Mouse (Mus musculus) left cerebral cortex, adult 18-20 months (tissue): Measurements from ENCODE around the gene Ttll12. TPM values are rescaled to one million over a fixed set of nuclear protein-coding genes. Genes with fewer than 3 reads are reported as not detected.

Source experiments
- DNase-seq, 2 experiments: peaks; one replicate each; pipeline ENCODE4 v3.0.0; 2021 to 2022; ENCODE audit warnings: low spot score in 2 of 2, mixed read lengths in 1 of 2
- total RNA-seq, 2 experiments: library from RNA; stranded (reverse); gene quantifications; 2 replicates each; pipeline ENCODE4 v1.2.3; 2021

The Ttll12 gene
- total RNA-seq, 2 experiments from 2014 or later: 11.2 to 12.4 TPM

GRCm38 (mm10) chr15:83528892-83529291, 66.1 kb downstream of the Ttll12 start:
- no peak for DNase-seq

- no peak for DNase-seq
These were observed 67.2 kb downstream of the Ttll12 start for GRCm38 (mm10) chr15:83527747-83528146.

GRCm38 (mm10) chr15:83527092-83527437, 67.9 kb downstream of the Ttll12 start:
- no peak for DNase-seq

GRCm38 (mm10) chr15:83526424-83527091, 68.4 kb downstream of the Ttll12 start, which contains the start of gene Bik:
TSS of gene Bik (plus strand) at chr15:83526862.
- DNase-seq: no peak

Other genes with a start within 250 kb of the Ttll12 start
- 10 to 100 TPM; 21.6 to 23.0 TPM for gene Arfgap3, start 244.9 kb downstream of the Ttll12 start, total RNA-seq
- 100 to 1,000 TPM; 105 to 116 TPM for gene Pacsin2, start 130.6 kb downstream of the Ttll12 start, total RNA-seq
- 10 to 100 TPM; 53.3 to 53.9 TPM for gene Ttll1, start 84.3 kb downstream of the Ttll12 start, total RNA-seq
- gene Bik, start 68.3 kb downstream of the Ttll12 start, total RNA-seq: not detected
- gene Tspo, start 31.6 kb downstream of the Ttll12 start, total RNA-seq: 10 to 100 TPM in 1 of 2 experiments, 1 to 10 TPM in 1; 7.9 to 10.6 TPM
- gene Mcat, start 31.4 kb downstream of the Ttll12 start, total RNA-seq: 10 to 100 TPM; 17.9 to 26.0 TPM
- gene Scube1, start 129.9 kb upstream of the Ttll12 start, total RNA-seq: 10 to 100 TPM; 51.8 to 67.1 TPM
- 100 to 1,000 TPM; 206 to 213 TPM for gene Mpped1, start 184.3 kb upstream of the Ttll12 start, total RNA-seq